Mouse (Mus musculus): ENCODE data around the gene Dctpp1. TPM values are rescaled to one million over a fixed set of nuclear protein-coding genes. Genes with fewer than 3 reads are reported as not detected.

Dctpp1 gene
- total and polyA plus RNA-seq, 3 experiments = 238 to 290 TPM; not detected in 1

- DNase-seq (ENCODE audit: low read depth, low spot score) = no peak
- TF ChIP-seq GABPA (IDR thresholded peaks at IDR 0.05; ENCODE audit: low read depth, low read length) (no peak), CTCF (IDR thresholded peaks at IDR 0.05 in 2 of 3, conservative IDR thresholded peaks at IDR 0.05 in 1 of 3; ENCODE audit: control insufficient read depth in 1 of 3, insufficient read depth in 1 of 3, low read depth in 2 of 3, low read length in 3 of 3, poor library complexity in 1 of 3, severe bottlenecking in 1 of 3) (no peak), POLR2AphosphoS2 (IDR thresholded peaks at IDR 0.05; ENCODE audit: low read length) (no peak; the same call in 1 of the 2 replicates), GATA1 (IDR thresholded peaks at IDR 0.05; ENCODE audit: low read depth, low read length) (no peak), ZNF384 (IDR thresholded peaks at IDR 0.05; ENCODE audit: low read depth, low read length) (peak; percentile 75), USF2 (IDR thresholded peaks at IDR 0.05; ENCODE audit: borderline replicate concordance in 1 of 2, insufficient read depth in 1 of 2, low read depth in 1 of 2, low read length in 2 of 2) (no peak), UBTF (IDR thresholded peaks at IDR 0.05; ENCODE audit: borderline replicate concordance, insufficient read depth, low read depth, low read length) (no peak), JUND (IDR thresholded peaks at IDR 0.05; ENCODE audit: low read depth, low read length) (no peak), BHLHE40 (IDR thresholded peaks at IDR 0.05; ENCODE audit: borderline replicate concordance, low read depth, low read length) (no peak), ZMIZ1 (IDR thresholded peaks at IDR 0.05; ENCODE audit: low read depth, low read length) (0 out of 2 replicates have a peak, but pooled peaks have one; percentile 21), SIN3A (IDR thresholded peaks at IDR 0.05; ENCODE audit: low read length) (0 out of 2 replicates have a peak, but pooled peaks have one; percentile 9)
- Histone ChIP-seq H3K9me3 (replicated peaks; ENCODE audit: insufficient read depth, low read length) (no peaks in the 10 kb centered on the region), H3K27ac (ENCODE audit: control insufficient read depth, low read depth, low read length) (no peak overlapping the region), H3K36me3 (ENCODE audit: control insufficient read depth in 1 of 2, insufficient read depth in 2 of 2, low read length in 2 of 2) (peaks cover 0 to 24% of the 10 kb centered on the region in 2 experiments; a peak in 3 of 4 replicates), H3K9ac (ENCODE audit: control insufficient read depth, low read depth, low read length, poor library complexity, severe bottlenecking) (no peak overlapping the region), H3K27me3 (ENCODE audit: control insufficient read depth in 1 of 2, insufficient read depth in 2 of 2, low read length in 2 of 2) (no peaks in the 10 kb centered on the region), H3K79me2 (ENCODE audit: control insufficient read depth, insufficient read depth, low read length, poor library complexity) (peaks cover 23% of the 10 kb centered on the region), H3K4me1 (ENCODE audit: control insufficient read depth in 1 of 2, insufficient read depth in 2 of 2, low read length in 2 of 2) (peaks cover 3 to 15% of the 10 kb centered on the region in 2 experiments; a peak in 3 of 4 replicates), H3K4me3 (ENCODE audit: control insufficient read depth in 1 of 2, insufficient read depth in 1 of 2, low read depth in 2 of 2, low read length in 2 of 2) (no peak overlapping the region)
Observed at GRCm38 (mm10) chr7:127270666-127271065, 10.2 kb upstream of the Dctpp1 start.

GRCm38 (mm10) chr7:127270256-127270655, 9.7 kb upstream of the Dctpp1 start:
- peaks cover 0 to 24% of the 10 kb centered on the region in 2 experiments; a peak in 3 of 4 replicates for H3K36me3 ChIP-seq (ENCODE audit: control insufficient read depth in 1 of 2, insufficient read depth in 2 of 2, low read length in 2 of 2)
- H3K79me2 ChIP-seq (ENCODE audit: control insufficient read depth, insufficient read depth, low read length, poor library complexity) = peaks cover 23% of the 10 kb centered on the region
- no peak overlapping the region for H3K4me3 ChIP-seq (ENCODE audit: control insufficient read depth in 1 of 2, insufficient read depth in 1 of 2, low read depth in 2 of 2, low read length in 2 of 2)
- no peak overlapping the region for H3K9ac ChIP-seq (ENCODE audit: control insufficient read depth, low read depth, low read length, poor library complexity, severe bottlenecking)
- peak; percentile 51 for DNase-seq (ENCODE audit: low read depth, low spot score)
- H3K27me3 ChIP-seq (ENCODE audit: control insufficient read depth in 1 of 2, insufficient read depth in 2 of 2, low read length in 2 of 2) = no peaks in the 10 kb centered on the region
- no peak overlapping the region for H3K27ac ChIP-seq (ENCODE audit: control insufficient read depth, low read depth, low read length)
- peaks cover 3 to 15% of the 10 kb centered on the region in 2 experiments; a peak in 3 of 4 replicates for H3K4me1 ChIP-seq (ENCODE audit: control insufficient read depth in 1 of 2, insufficient read depth in 2 of 2, low read length in 2 of 2)
- TF ChIP-seq ZMIZ1 (IDR thresholded peaks at IDR 0.05; ENCODE audit: low read depth, low read length) (no peak), SIN3A (IDR thresholded peaks at IDR 0.05; ENCODE audit: low read length) (0 out of 2 replicates have a peak, but pooled peaks have one; percentile 22), TAL1 (IDR thresholded peaks at IDR 0.05; ENCODE audit: low read length) (no peak), POLR2A (IDR thresholded peaks at IDR 0.05; ENCODE audit: control insufficient read depth in 1 of 2, insufficient read depth in 1 of 2, low read depth in 1 of 2, low read length in 2 of 2, poor library complexity in 1 of 2) (peak in 1 of 2 experiments; percentile 35; a peak in 1 of 4 replicates)
- H3K9me3 ChIP-seq (replicated peaks; ENCODE audit: insufficient read depth, low read length) = no peaks in the 10 kb centered on the region

GRCm38 (mm10) chr7:127263526-127263925, 3.0 kb upstream of the Dctpp1 start:
- peaks cover 0 to 26% of the 10 kb centered on the region in 2 experiments; a peak in 2 of 4 replicates for H3K36me3 ChIP-seq (ENCODE audit: control insufficient read depth in 1 of 2, insufficient read depth in 2 of 2, low read length in 2 of 2)
- peaks cover 11% of the 10 kb centered on the region for H3K79me2 ChIP-seq (ENCODE audit: control insufficient read depth, insufficient read depth, low read length, poor library complexity)
- peaks cover 14 to 26% of the 10 kb centered on the region in 2 experiments for H3K4me1 ChIP-seq (ENCODE audit: control insufficient read depth in 1 of 2, insufficient read depth in 2 of 2, low read length in 2 of 2)
- no peak overlapping the region for H3K27ac ChIP-seq (ENCODE audit: control insufficient read depth, low read depth, low read length)
- no peak overlapping the region for H3K4me3 ChIP-seq (ENCODE audit: control insufficient read depth in 1 of 2, insufficient read depth in 1 of 2, low read depth in 2 of 2, low read length in 2 of 2)
- no peak for DNase-seq (ENCODE audit: low read depth, low spot score)
- H3K9ac ChIP-seq (ENCODE audit: control insufficient read depth, low read depth, low read length, poor library complexity, severe bottlenecking) = no peak overlapping the region
- H3K9me3 ChIP-seq (replicated peaks; ENCODE audit: insufficient read depth, low read length) = no peaks in the 10 kb centered on the region
- no peak for TF ChIP-seq MEF2A (IDR thresholded peaks at IDR 0.05; ENCODE audit: extremely low read depth, insufficient replicate concordance, low read depth, low read length, poor library complexity, severe bottlenecking)
- no peak for TF ChIP-seq RAD21 (IDR thresholded peaks at IDR 0.05; ENCODE audit: low read depth, low read length)
- TF ChIP-seq USF1 (IDR thresholded peaks at IDR 0.05; ENCODE audit: low read depth, low read length) = no peak
- no peak for TF ChIP-seq JUND (IDR thresholded peaks at IDR 0.05; ENCODE audit: low read depth, low read length)
- peak; percentile 63 for TF ChIP-seq ZNF384 (IDR thresholded peaks at IDR 0.05; ENCODE audit: low read depth, low read length)
- no peaks in the 10 kb centered on the region for H3K27me3 ChIP-seq (ENCODE audit: control insufficient read depth in 1 of 2, insufficient read depth in 2 of 2, low read length in 2 of 2)

Measured in MEL (cell line).